Mouse (Mus musculus) forebrain, embryonic 13.5 days (tissue): ENCODE results near the gene Acaa1b. TPM values are rescaled to one million over a fixed set of nuclear protein-coding genes. Genes with fewer than 3 reads are reported as not detected.
A peak's percentile ranks its signal among the peaks of the same experiment; 100 is the strongest.

Experiments
- ATAC-seq: fragments of 200-750 bp; cut with Nextera tagmentation; 2 replicates; pipeline ENCODE4 v1.8.0; 2017
- H3K27ac ChIP-seq: fragments of 300-500 bp; sonication (generic); 2 replicates; pipeline ENCODE4 v1.5.1; 2015; ENCODE audit warnings: inconsistent platforms, mild to moderate bottlenecking, moderate library complexity
- H3K27me3 ChIP-seq: fragments of 300-500 bp; sonication (generic); 2 replicates; pipeline ENCODE4 v1.6.1; 2015; ENCODE audit warnings: mild to moderate bottlenecking, inconsistent platforms
- H3K36me3 ChIP-seq: fragments of 300-500 bp; sonication (generic); 2 replicates; pipeline ENCODE4 v1.6.1; 2015; ENCODE audit warnings: mild to moderate bottlenecking, inconsistent platforms; ENCODE audit not compliant: poor library complexity, severe bottlenecking
- H3K4me1 ChIP-seq: fragments of 300-500 bp; sonication (generic); 2 replicates; pipeline ENCODE4 v1.6.1; 2015; ENCODE audit warnings: inconsistent platforms
- H3K4me2 ChIP-seq: fragments of 300-500 bp; sonication (generic); 2 replicates; pipeline ENCODE4 v1.6.1; 2015; ENCODE audit warnings: inconsistent platforms, mild to moderate bottlenecking, moderate library complexity
- H3K4me3 ChIP-seq: fragments of 300-500 bp; sonication (generic); 2 replicates; pipeline ENCODE4 v1.5.1; 2015; ENCODE audit warnings: mild to moderate bottlenecking, inconsistent platforms
- H3K9ac ChIP-seq: fragments of 300-500 bp; sonication (generic); 2 replicates; pipeline ENCODE4 v1.6.1; 2015; ENCODE audit warnings: mild to moderate bottlenecking, inconsistent platforms
- H3K9me3 ChIP-seq: fragments of 300-500 bp; sonication (generic); replicated peaks from 2 replicates; pipeline ENCODE4 v1.6.1; 2016; ENCODE audit warnings: inconsistent platforms
- WGBS: fragments of 180-500 bp; shearing (Covaris S2); methylation state at CpG from one replicate; pipeline ENCODE4 v1.1.7; 2015; 5-methylcytosine and 5-hydroxymethylcytosine counted together
- polyA plus RNA-seq: library from polyadenylated mRNA; unstranded; fragments of >200 nt; fragmentation: Nextera tagmentation; extraction: Ambion mirVana; gene quantifications from 2 replicates; pipeline ENCODE4 v1.2.1, GENCODE M21; 2015

Gene Acaa1b
- polyA plus RNA-seq, 1 experiment from 2014 or later: 1.1 TPM

DNA sequence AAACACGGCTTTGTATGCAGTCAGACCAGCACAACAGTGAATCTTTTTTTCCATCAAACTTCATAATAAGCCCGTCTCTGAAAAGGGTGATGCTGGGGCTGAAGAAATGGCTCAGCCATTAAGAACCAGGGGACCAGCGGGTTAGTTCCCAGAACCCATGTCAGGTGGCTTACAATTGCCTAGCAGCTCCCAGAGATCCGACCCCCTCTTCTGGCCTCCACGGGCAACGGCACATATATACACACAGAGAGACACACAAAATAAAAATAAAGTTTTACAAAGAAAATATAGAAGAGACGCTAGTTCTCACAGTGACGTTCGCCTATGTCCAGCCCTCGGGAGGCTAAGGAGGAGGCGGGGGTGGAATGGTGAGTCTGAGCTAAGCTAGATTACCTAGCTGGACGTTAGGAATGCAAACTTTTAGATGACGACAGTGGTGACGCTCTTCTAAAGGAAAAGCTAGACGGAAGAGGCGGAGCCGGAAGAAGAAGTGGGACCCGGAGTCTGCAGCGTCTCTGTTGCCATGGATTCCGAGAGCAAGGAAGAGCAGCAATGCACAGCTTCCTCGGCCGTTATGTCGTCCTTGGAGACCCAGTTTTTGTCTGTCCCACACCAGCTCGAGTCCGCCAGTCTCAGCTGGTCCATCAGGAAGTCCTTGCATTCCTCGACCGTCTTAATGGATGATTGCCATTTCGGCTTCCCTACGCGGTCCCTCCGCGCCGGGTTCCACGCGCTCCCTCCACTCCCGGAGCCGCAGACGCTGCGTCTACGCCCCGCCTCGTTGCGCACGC, 54.7 kb downstream of the Acaa1b start, which contains the start of gene Dlec1:
TSS of gene Dlec1 (plus strand) at position 487 of the 791 bp plus-strand sequence.
- peak within 1 kb of the TSS; percentile 62 for H3K4me3 ChIP-seq
- H3K4me2 ChIP-seq: peak within 1 kb of the TSS; percentile 84
- H3K36me3 ChIP-seq: no peaks in the 10 kb centered on the region
- peaks cover 20% of the 10 kb centered on the region for H3K27me3 ChIP-seq
- H3K27ac ChIP-seq: no peak within 1 kb of the TSS
- WGBS: 2% methylated on average over 44 of the region's 44 CpGs
- H3K9ac ChIP-seq: peak within 1 kb of the TSS; percentile 61
- H3K9me3 ChIP-seq: no peaks in the 10 kb centered on the region
- H3K4me1 ChIP-seq: peaks cover 20% of the 10 kb centered on the region
- ATAC-seq: peak; percentile 93

- Histone ChIP-seq H3K27ac (no peak overlapping the region), H3K36me3 (no peaks in the 10 kb centered on the region), H3K9me3 (no peaks in the 10 kb centered on the region), H3K4me3 (no peak overlapping the region), H3K4me2 (no peak overlapping the region), H3K4me1 (peaks cover 20% of the 10 kb centered on the region), H3K27me3 (peaks cover 29% of the 10 kb centered on the region), H3K9ac (no peak overlapping the region)
- no peak; the same call in 1 of the 2 replicates for ATAC-seq
- WGBS: 17% methylated on average over 15 of the region's 15 CpGs
Observed at GRCm38 (mm10) chr9:119100177-119100898, 56.6 kb downstream of the Acaa1b start.

Other genes starting within 250 kb of the Acaa1b start
- gene Ctdspl, start 230.6 kb downstream of the Acaa1b start, polyA plus RNA-seq: 6.8 and 8.0 TPM in 2 replicates
- 3.9 and 4.3 TPM in 2 replicates for gene Vill, start 104.3 kb downstream of the Acaa1b start, polyA plus RNA-seq
- 8.4 and 12.2 TPM in 2 replicates for gene Plcd1, start 63.6 kb downstream of the Acaa1b start, polyA plus RNA-seq
- gene Dlec1, start 54.6 kb downstream of the Acaa1b start, polyA plus RNA-seq: 0.57 and 0.86 TPM in 2 replicates
- not detected in 2 replicates for gene Gm47289, start 2.1 kb upstream of the Acaa1b start, polyA plus RNA-seq
- not detected in 2 replicates for gene Slc22a13, start 52.0 kb upstream of the Acaa1b start, polyA plus RNA-seq
- 12.9 and 13.0 TPM in 2 replicates for gene Oxsr1, start 165.3 kb upstream of the Acaa1b start, polyA plus RNA-seq
- gene Acaa1a, start 182.6 kb upstream of the Acaa1b start, polyA plus RNA-seq: 82.8 and 97.0 TPM in 2 replicates
- 3.8 and 5.4 TPM in 2 replicates for gene Myd88, start 184.3 kb upstream of the Acaa1b start, polyA plus RNA-seq
- 5.7 and 6.2 TPM in 2 replicates for gene Xylb, start 200.3 kb upstream of the Acaa1b start, polyA plus RNA-seq
- not detected in 2 replicates for gene Slc22a14, start 208.5 kb upstream of the Acaa1b start, polyA plus RNA-seq
- gene Acvr2b, start 245.0 kb upstream of the Acaa1b start, polyA plus RNA-seq: 48.1 and 54.7 TPM in 2 replicates